Mouse (Mus musculus) midbrain, embryonic 12.5 days (tissue): ENCODE measurements around the gene Spag8. TPM values are rescaled to one million over a fixed set of nuclear protein-coding genes. Genes with fewer than 3 reads are reported as not detected.

Experiments used
- ATAC-seq: fragments of 200-750 bp; cut with Nextera tagmentation; 2 replicates; pipeline ENCODE4 v1.8.0; 2017; ENCODE audit warnings: low read depth, moderate TSS enrichment, moderate library complexity; ENCODE audit not compliant: low FRiP score
- H3K27ac ChIP-seq: fragments of 300-500 bp; sonication (generic); replicated peaks from 2 replicates; pipeline ENCODE4 v1.5.1; 2016; ENCODE audit warnings: mild to moderate bottlenecking
- H3K27me3 ChIP-seq: fragments of 300-500 bp; sonication (generic); 2 replicates; pipeline ENCODE4 v1.6.1; 2016; ENCODE audit warnings: mild to moderate bottlenecking
- H3K36me3 ChIP-seq: fragments of 300-500 bp; sonication (generic); 2 replicates; pipeline ENCODE4 v1.6.1; 2016
- H3K4me1 ChIP-seq: fragments of 300-500 bp; sonication (generic); 2 replicates; pipeline ENCODE4 v1.6.1; 2016
- H3K4me2 ChIP-seq: fragments of 300-500 bp; sonication (generic); replicated peaks from 2 replicates; pipeline ENCODE4 v1.6.1; 2016; ENCODE audit warnings: mild to moderate bottlenecking, moderate library complexity
- H3K4me3 ChIP-seq: fragments of 300-500 bp; sonication (generic); 2 replicates; pipeline ENCODE4 v1.5.1; 2016; ENCODE audit warnings: mild to moderate bottlenecking
- H3K9ac ChIP-seq: fragments of 300-500 bp; sonication (generic); replicated peaks from 2 replicates; pipeline ENCODE4 v1.6.1; 2016; ENCODE audit warnings: mild to moderate bottlenecking, moderate library complexity
- H3K9me3 ChIP-seq: fragments of 300-500 bp; sonication (generic); 2 replicates; pipeline ENCODE4 v1.6.1; 2016; ENCODE audit warnings: mild to moderate bottlenecking
- WGBS: fragments of 180-500 bp; shearing (Covaris S2); methylation state at CpG from one replicate; pipeline ENCODE4 v1.1.7; 2016; 5-methylcytosine and 5-hydroxymethylcytosine counted together
- microRNA-seq: library from miRNA; unstranded; fragments of <30 nt; microRNA quantifications from one replicate; pipeline ENCODE4, GENCODE M21; 2017
- polyA plus RNA-seq: library from polyadenylated mRNA; unstranded; fragments of >200 nt; fragmentation: Nextera tagmentation; extraction: Ambion mirVana; gene quantifications from 2 replicates; pipeline ENCODE4 v1.2.1, GENCODE M21; 2016

The Spag8 gene
- polyA plus RNA-seq, 1 experiment from 2014 or later: 3.9 TPM

DNA sequence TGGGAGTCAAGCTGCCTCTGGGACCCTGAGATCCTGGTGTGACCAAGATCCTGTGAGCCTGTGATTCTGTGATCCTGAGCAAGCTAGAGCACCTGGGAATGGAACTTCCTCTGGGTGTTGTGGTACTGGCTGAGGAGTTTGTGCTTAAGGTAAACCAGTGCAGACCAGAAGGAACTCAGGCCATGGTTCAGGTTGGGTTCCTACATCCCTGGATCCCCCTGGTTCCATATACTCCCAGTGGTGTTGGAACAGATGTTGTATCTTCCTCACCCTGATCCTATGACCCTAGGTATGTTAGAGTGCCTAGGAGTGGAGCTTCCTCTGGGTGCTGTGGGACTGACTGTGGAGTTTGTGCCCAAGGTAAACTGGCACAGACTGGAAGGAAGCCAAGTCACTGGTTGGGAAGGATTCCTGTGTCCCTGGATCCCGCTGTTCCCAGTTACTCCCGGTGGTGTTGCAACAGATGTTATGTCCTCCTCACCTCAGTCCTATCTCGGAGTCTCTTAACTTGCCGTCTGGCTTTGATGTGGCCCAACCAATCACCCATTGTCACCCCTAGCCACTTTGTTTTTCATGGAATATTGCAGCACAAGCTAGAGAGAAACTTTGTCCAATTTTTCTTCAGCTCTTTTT is 33.1 kb downstream of the Spag8 start:
- Histone ChIP-seq H3K9me3 (peaks cover 9% of the 10 kb centered on the region; the same call in 1 of the 2 replicates), H3K27me3 (no peaks in the 10 kb centered on the region; the same call in 1 of the 2 replicates), H3K9ac (no peak overlapping the region), H3K4me1 (no peaks in the 10 kb centered on the region), H3K27ac (no peak overlapping the region), H3K36me3 (no peaks in the 10 kb centered on the region), H3K4me2 (no peak overlapping the region), H3K4me3 (no peak overlapping the region)
- WGBS: 83% methylated on average over 4 of the region's 4 CpGs
- no peak for ATAC-seq

DNA sequence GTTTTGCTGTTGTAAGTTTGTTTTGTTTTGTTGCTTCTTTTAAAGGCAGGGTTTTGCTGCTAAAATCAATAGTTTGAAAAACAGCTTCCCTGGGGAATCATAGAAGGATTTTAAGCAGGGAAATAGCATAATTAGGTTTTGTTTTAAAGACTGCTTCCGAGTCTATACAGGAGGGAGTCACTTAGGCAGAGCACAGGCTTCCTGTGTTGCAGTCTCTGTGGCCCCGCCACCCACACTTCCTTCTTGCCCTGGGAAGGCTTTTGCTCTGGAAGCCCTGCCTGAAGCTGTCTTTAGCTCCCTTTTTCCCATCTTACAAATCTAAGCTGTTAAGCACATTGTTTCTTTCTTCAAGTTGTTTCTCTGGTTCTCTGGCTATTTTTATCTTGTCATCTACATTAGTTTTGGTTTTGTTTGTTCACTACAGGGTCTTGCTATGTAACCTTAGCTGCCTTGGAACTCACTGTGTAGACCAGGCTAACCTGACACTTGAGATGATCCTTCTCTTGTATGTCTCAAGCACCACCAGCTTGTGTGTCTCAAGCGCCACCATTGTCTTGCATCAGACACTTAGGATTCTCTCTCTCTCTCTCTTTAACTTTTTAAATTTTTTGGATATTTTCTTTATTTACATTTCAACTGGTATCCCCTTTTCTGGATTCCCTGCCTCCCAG is 40.2 kb downstream of the Spag8 start:
- H3K4me3 ChIP-seq: no peak overlapping the region
- ATAC-seq: no peak
- H3K27ac ChIP-seq: no peak overlapping the region
- H3K9ac ChIP-seq: no peak overlapping the region
- no peaks in the 10 kb centered on the region for H3K4me1 ChIP-seq
- H3K9me3 ChIP-seq: no peaks in the 10 kb centered on the region
- 63% methylated on average over 3 of the region's 3 CpGs for whole genome bisulfite sequencing
- no peaks in the 10 kb centered on the region for H3K27me3 ChIP-seq
- H3K36me3 ChIP-seq: no peaks in the 10 kb centered on the region
- H3K4me2 ChIP-seq: no peak overlapping the region

DNA sequence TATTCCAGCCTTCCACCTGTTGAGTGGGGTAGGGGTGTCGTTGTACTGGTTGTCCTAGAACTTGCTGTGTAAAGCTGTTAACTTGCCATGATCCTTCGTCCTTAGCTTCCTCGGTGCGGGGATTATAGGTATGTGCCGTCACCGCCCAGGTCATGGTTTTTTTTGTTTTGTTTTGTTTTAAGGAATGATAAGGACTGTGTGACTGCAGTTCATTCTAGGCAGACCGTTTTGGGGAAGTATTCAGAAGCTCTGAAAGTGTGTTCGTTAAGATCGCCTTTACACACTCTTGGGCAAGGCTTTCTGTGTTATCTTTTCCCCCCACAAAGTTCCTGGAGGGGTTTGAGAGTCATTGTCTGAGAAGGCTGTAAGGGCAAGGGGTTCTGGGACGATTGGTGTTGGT is 40.9 kb downstream of the Spag8 start:
- no peak for ATAC-seq
- Histone ChIP-seq H3K9me3 (no peaks in the 10 kb centered on the region), H3K36me3 (no peaks in the 10 kb centered on the region), H3K9ac (no peak overlapping the region), H3K27me3 (no peaks in the 10 kb centered on the region), H3K27ac (no peak overlapping the region), H3K4me3 (no peak overlapping the region), H3K4me1 (no peaks in the 10 kb centered on the region), H3K4me2 (no peak overlapping the region)
- WGBS: 79% methylated on average over 10 of the region's 10 CpGs

DNA sequence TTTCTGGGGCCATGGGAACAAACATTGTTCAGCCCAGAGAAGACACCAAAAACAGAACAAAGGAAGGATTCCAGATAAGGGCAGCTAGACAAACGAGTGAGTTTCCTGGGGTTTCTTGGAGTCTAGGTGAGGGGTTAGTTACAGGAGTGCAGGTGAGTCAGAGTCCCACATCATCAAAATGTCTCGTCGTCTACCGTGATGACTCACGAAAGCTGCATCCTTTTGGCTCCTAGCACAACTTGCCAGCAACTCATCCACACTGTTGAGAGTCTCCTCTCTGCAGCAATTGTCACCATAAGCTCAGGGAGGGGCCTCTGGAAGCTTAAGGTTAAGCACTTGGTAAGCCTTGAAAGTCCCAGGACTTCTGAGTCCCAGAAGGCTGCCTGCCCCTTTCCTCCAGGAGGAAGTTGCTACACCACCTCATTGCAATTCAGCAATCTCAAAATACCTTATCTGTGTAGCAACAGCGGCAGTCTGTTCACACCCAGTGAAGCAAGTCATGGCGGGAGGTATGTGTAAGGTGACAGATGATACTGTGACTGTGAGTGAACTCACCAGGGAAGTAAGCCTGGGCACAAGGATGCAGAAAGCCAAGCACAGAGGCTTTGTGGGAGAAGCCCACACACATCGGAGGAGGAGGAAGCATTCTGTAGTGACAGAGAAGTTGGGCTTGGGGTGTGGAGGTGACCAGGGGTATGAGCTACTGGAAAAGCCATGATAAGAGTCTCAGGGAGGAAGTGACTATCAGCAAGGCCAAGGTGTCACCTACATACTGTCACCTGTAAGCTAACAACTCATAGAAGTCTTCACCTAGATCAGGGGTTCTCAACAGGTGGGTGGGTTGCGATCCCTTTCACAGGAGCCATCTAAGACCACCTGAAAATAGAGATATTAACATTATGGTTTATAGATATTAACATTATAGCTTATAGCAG is 48.4 kb downstream of the Spag8 start:
- Histone ChIP-seq H3K27me3 (no peaks in the 10 kb centered on the region), H3K27ac (no peak overlapping the region), H3K9me3 (no peaks in the 10 kb centered on the region), H3K4me1 (no peaks in the 10 kb centered on the region), H3K4me3 (no peak overlapping the region), H3K36me3 (no peaks in the 10 kb centered on the region), H3K4me2 (no peak overlapping the region), H3K9ac (no peak overlapping the region)
- no peak for ATAC-seq
- 80% methylated on average over 9 of the region's 9 CpGs for WGBS

DNA sequence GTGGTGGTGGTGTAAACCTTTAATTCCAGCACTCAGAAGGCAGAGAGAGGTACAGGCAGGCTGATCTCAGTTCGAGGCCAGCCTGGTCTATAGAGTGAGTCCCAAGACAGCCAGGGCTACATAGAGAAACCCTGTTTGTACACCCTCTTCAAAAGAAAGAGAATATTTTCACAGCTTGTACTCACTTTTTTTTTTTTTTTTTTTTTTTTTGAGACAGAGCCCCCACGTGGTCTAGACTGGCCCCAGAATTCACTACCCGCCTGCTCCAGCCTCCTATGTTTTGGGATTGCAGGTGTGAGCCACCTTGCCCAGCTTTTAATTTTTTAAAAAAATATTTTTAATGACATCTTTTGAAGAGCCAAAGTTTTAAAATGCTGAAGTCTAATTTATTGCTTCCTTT is 49.3 kb downstream of the Spag8 start:
- Histone ChIP-seq H3K4me2 (no peak overlapping the region), H3K9me3 (no peaks in the 10 kb centered on the region), H3K4me3 (no peak overlapping the region), H3K36me3 (no peaks in the 10 kb centered on the region), H3K27ac (no peak overlapping the region), H3K9ac (no peak overlapping the region), H3K27me3 (no peaks in the 10 kb centered on the region), H3K4me1 (no peaks in the 10 kb centered on the region)
- ATAC-seq: no peak
- 60% methylated on average over 3 of the region's 3 CpGs for WGBS

Small RNAs within 50 kb of the gene (microRNA-seq; reads per million reads assigned to microRNA genes)
- gene Gm25262: not detected

Other genes starting within 250 kb of the Spag8 start
- gene Fam166b, start 224.5 kb downstream of the Spag8 start, polyA plus RNA-seq: 0.28 and 0.38 TPM in 2 replicates
- 12.7 and 15.0 TPM in 2 replicates for gene Tesk1, start 211.7 kb downstream of the Spag8 start, polyA plus RNA-seq
- 2.0 and 2.9 TPM in 2 replicates for gene Cd72, start 199.0 kb downstream of the Spag8 start, polyA plus RNA-seq
- gene Sit1, start 169.9 kb downstream of the Spag8 start, polyA plus RNA-seq: not detected in 2 replicates
- 45.0 and 47.9 TPM in 2 replicates for gene Ccdc107, start 160.7 kb downstream of the Spag8 start, polyA plus RNA-seq
- 33.1 TPM in 2 replicates for gene Arhgef39, start 153.9 kb downstream of the Spag8 start, polyA plus RNA-seq
- 0.52 and 0.61 TPM in 2 replicates for gene Car9, start 146.6 kb downstream of the Spag8 start, polyA plus RNA-seq
- gene Tpm2, start 129.8 kb downstream of the Spag8 start, polyA plus RNA-seq: 46.0 and 61.3 TPM in 2 replicates
- gene Creb3, start 91.3 kb downstream of the Spag8 start, polyA plus RNA-seq: 48.8 and 64.1 TPM in 2 replicates
- 64.5 and 64.6 TPM in 2 replicates for gene Tln1, start 90.9 kb downstream of the Spag8 start, polyA plus RNA-seq
- gene Rgp1, start 74.9 kb downstream of the Spag8 start, polyA plus RNA-seq: 31.8 and 37.2 TPM in 2 replicates
- 49.2 and 52.6 TPM in 2 replicates for gene Gba2, start 74.7 kb downstream of the Spag8 start, polyA plus RNA-seq
- 0.51 and 1.8 TPM in 2 replicates for gene Msmp, start 69.1 kb downstream of the Spag8 start, polyA plus RNA-seq
- 24.9 TPM in 2 replicates for gene Npr2, start 21.7 kb downstream of the Spag8 start, polyA plus RNA-seq
- 70.6 and 71.8 TPM in 2 replicates for gene Hint2, start 2.9 kb upstream of the Spag8 start, polyA plus RNA-seq
- gene Tmem8b, start 15.4 kb upstream of the Spag8 start, polyA plus RNA-seq: 11.9 and 14.7 TPM in 2 replicates
- 2.8 and 2.9 TPM in 2 replicates for gene Fam221b, start 15.6 kb upstream of the Spag8 start, polyA plus RNA-seq
- not detected in 2 replicates for gene Olfr70, start 47.2 kb upstream of the Spag8 start, polyA plus RNA-seq
- gene Olfr71, start 56.7 kb upstream of the Spag8 start, polyA plus RNA-seq: not detected in 2 replicates
- gene Hrct1, start 73.6 kb upstream of the Spag8 start, polyA plus RNA-seq: 0.11 and 0.16 TPM in 2 replicates
- not detected in 2 replicates for gene Spaar, start 76.4 kb upstream of the Spag8 start, polyA plus RNA-seq
- not detected in 2 replicates for gene Olfr159, start 117.4 kb upstream of the Spag8 start, polyA plus RNA-seq
- gene Olfr156, start 170.3 kb upstream of the Spag8 start, polyA plus RNA-seq: not detected in 2 replicates
- gene Olfr157, start 186.6 kb upstream of the Spag8 start, polyA plus RNA-seq: not detected in 2 replicates
- not detected in 2 replicates for gene Olfr155, start 198.0 kb upstream of the Spag8 start, polyA plus RNA-seq
- 12.0 and 15.1 TPM in 2 replicates for gene Reck, start 221.9 kb upstream of the Spag8 start, polyA plus RNA-seq